Comparison of ENCODE assay signal across 12 mouse cellular contexts in genomic region chr10:98624681-98625321, GRCm38 (mm10).
DNase-seq lines count a peak whose midpoint lies in the region; ATAC-seq and TF ChIP-seq lines count a peak whose summit lies in the region.
"Had no signal": no experiment of that assay in that cellular context is flagged by ENCODE, and none has a peak within 500 bp of the region (broad histone marks: within the 10 kb centered on the region; RNA-seq: fewer than 3 reads in every experiment).

No protein-coding gene starts in this region.

- DNase-seq in hindbrain, embryonic 11.5 days (ENCODE audit: low spot score), result no peak
- no peak for DNase-seq in neural tube, embryonic 10.5 days (ENCODE audit: extremely low spot score, low spot score)
- DNase-seq in limb, embryonic 14.5 days (ENCODE audit: low spot score), result no peak
- DNase-seq in yolk sac, embryonic 10.5 days (ENCODE audit: low spot score), result peak; percentile 20
- DNase-seq in MN1 (ENCODE audit: low spot score), result no peak
- no peak for DNase-seq in left cerebral cortex, postnatal 10 days (ENCODE audit: extremely low spot score in 1 of 2, low spot score in 2 of 2)
- DNase-seq: kidney, adult 11 months; spleen, adult 18-20 months; thymus, postnatal 4 days had no signal

- H3K9me3 ChIP-seq in hindbrain, embryonic 15.5 days, result no peaks in the 10 kb centered on the region
- no peaks in the 10 kb centered on the region for H3K9me3 ChIP-seq in hindbrain, embryonic 11.5 days (ENCODE audit: control insufficient read depth, low read length)
- H3K9me3 ChIP-seq in neural tube, embryonic 12.5 days, result no peaks in the 10 kb centered on the region
- no peaks in the 10 kb centered on the region for H3K9me3 ChIP-seq in limb, embryonic 14.5 days (ENCODE audit: control insufficient read depth, low read length)
- H3K9me3 ChIP-seq: forebrain, embryonic 15.5 days had no signal

- ATAC-seq in hindbrain, embryonic 15.5 days (ENCODE audit: low FRiP score, low read depth), result no peak
- ATAC-seq in hindbrain, embryonic 11.5 days (ENCODE audit: low FRiP score), result no peak
- ATAC-seq in neural tube, embryonic 12.5 days (ENCODE audit: low FRiP score, low read depth), result peak; percentile 53
- no peak for ATAC-seq in limb, embryonic 14.5 days (ENCODE audit: low FRiP score, low read depth)
- ATAC-seq: forebrain, embryonic 15.5 days had no signal

- TF ChIP-seq POLR2A in limb, embryonic 14.5 days (IDR thresholded peaks at IDR 0.05; ENCODE audit: borderline replicate concordance, extremely low read depth, insufficient read depth, insufficient read length), result no peak

- no peaks in the 10 kb centered on the region for H3K27me3 ChIP-seq in hindbrain, embryonic 15.5 days
- no peaks in the 10 kb centered on the region for H3K27me3 ChIP-seq in hindbrain, embryonic 11.5 days (ENCODE audit: control insufficient read depth, insufficient read depth, low read length)
- no peaks in the 10 kb centered on the region for H3K27me3 ChIP-seq in neural tube, embryonic 12.5 days (replicated peaks)
- no peaks in the 10 kb centered on the region for H3K27me3 ChIP-seq in limb, embryonic 14.5 days (ENCODE audit: control insufficient read depth, insufficient read depth, low read length)
- H3K27me3 ChIP-seq: forebrain, embryonic 15.5 days had no signal

- H3K4me2 ChIP-seq in hindbrain, embryonic 15.5 days, result peak overlapping the region; percentile 6; the same call in 1 of the 2 replicates
- H3K4me2 ChIP-seq in hindbrain, embryonic 11.5 days (replicated peaks; ENCODE audit: low read depth, low read length), result no peak overlapping the region
- 0 out of 2 replicates have a peak overlapping the region, but pooled peaks have one; percentile 16 for H3K4me2 ChIP-seq in neural tube, embryonic 12.5 days (replicated peaks)
- 0 out of 2 replicates have a peak overlapping the region, but pooled peaks have one; percentile 7 for H3K4me2 ChIP-seq in limb, embryonic 14.5 days (replicated peaks; ENCODE audit: low read depth, low read length, severe bottlenecking)
- H3K4me2 ChIP-seq: forebrain, embryonic 15.5 days had no signal

- no peak overlapping the region for H3K9ac ChIP-seq in hindbrain, embryonic 15.5 days
- H3K9ac ChIP-seq in hindbrain, embryonic 11.5 days (ENCODE audit: low read depth, low read length), result no peak overlapping the region
- H3K9ac ChIP-seq in neural tube, embryonic 12.5 days, result no peak overlapping the region
- no peak overlapping the region for H3K9ac ChIP-seq in limb, embryonic 14.5 days (ENCODE audit: low read depth, low read length, severe bottlenecking)
- H3K9ac ChIP-seq: forebrain, embryonic 15.5 days had no signal

- WGBS in hindbrain, embryonic 15.5 days, result 57% methylated on average over 12 of the region's 12 CpGs
- 79% methylated on average over 12 of the region's 12 CpGs for WGBS in hindbrain, embryonic 11.5 days
- 56% methylated on average over 12 of the region's 12 CpGs for WGBS in neural tube, embryonic 12.5 days
- 35% methylated on average over 12 of the region's 12 CpGs for WGBS in limb, embryonic 14.5 days

- H3K4me1 ChIP-seq in hindbrain, embryonic 15.5 days (replicated peaks), result no peaks in the 10 kb centered on the region
- H3K4me1 ChIP-seq in hindbrain, embryonic 11.5 days (replicated peaks; ENCODE audit: control insufficient read depth, insufficient read depth, low read length), result no peaks in the 10 kb centered on the region
- H3K4me1 ChIP-seq in neural tube, embryonic 12.5 days, result no peaks in the 10 kb centered on the region
- H3K4me1 ChIP-seq in limb, embryonic 14.5 days (ENCODE audit: control insufficient read depth, insufficient read depth, low read length), result no peaks in the 10 kb centered on the region
- H3K4me1 ChIP-seq: forebrain, embryonic 15.5 days had no signal

- H3K36me3 ChIP-seq in hindbrain, embryonic 15.5 days, result no peaks in the 10 kb centered on the region
- H3K36me3 ChIP-seq in hindbrain, embryonic 11.5 days (ENCODE audit: control insufficient read depth, insufficient read depth, low read length), result no peaks in the 10 kb centered on the region
- no peaks in the 10 kb centered on the region for H3K36me3 ChIP-seq in neural tube, embryonic 12.5 days
- no peaks in the 10 kb centered on the region for H3K36me3 ChIP-seq in limb, embryonic 14.5 days (ENCODE audit: control insufficient read depth, insufficient read depth, low read length)
- H3K36me3 ChIP-seq: forebrain, embryonic 15.5 days had no signal

- intact Hi-C loops in left cerebral cortex, postnatal 10 days (cut with DNase I), result loop anchor here (10.0 kb wide), 1 partner anchor 290 kb away; the partner anchor contains the start of gene Atp2b1

- H3K27ac ChIP-seq in hindbrain, embryonic 15.5 days (replicated peaks), result no peak overlapping the region
- no peak overlapping the region for H3K27ac ChIP-seq in hindbrain, embryonic 11.5 days (ENCODE audit: low read depth, low read length)
- no peak overlapping the region for H3K27ac ChIP-seq in neural tube, embryonic 12.5 days
- H3K27ac ChIP-seq in limb, embryonic 14.5 days (replicated peaks; ENCODE audit: low read depth, low read length), result no peak overlapping the region
- H3K27ac ChIP-seq: forebrain, embryonic 15.5 days had no signal

- H3K4me3 ChIP-seq in hindbrain, embryonic 15.5 days, result no peak overlapping the region
- no peak overlapping the region for H3K4me3 ChIP-seq in hindbrain, embryonic 11.5 days (ENCODE audit: low read depth, low read length)
- no peak overlapping the region for H3K4me3 ChIP-seq in neural tube, embryonic 12.5 days
- H3K4me3 ChIP-seq in limb, embryonic 14.5 days (replicated peaks; ENCODE audit: low read length), result no peak overlapping the region
- H3K4me3 ChIP-seq: forebrain, embryonic 15.5 days had no signal
